Mouse (Mus musculus): Measurements from ENCODE around the gene Cbfa2t2.

- TF ChIP-seq CTCF (IDR thresholded peaks at IDR 0.05; ENCODE audit: extremely low read depth, insufficient read depth, insufficient read length, insufficient replicate concordance) (no peak), POLR2A (IDR thresholded peaks at IDR 0.05; ENCODE audit: low read depth, low read length) (no peak)
These were observed 2.9 kb upstream of the Cbfa2t2 start for GRCm38 (mm10) chr2:154433391-154433790.
